Mouse (Mus musculus) neural tube, embryonic 12.5 days (tissue): Measurements from ENCODE around the gene Tnfrsf1a. TPM values are rescaled to one million over a fixed set of nuclear protein-coding genes. Genes with fewer than 3 reads are reported as not detected.

Source experiments
- ATAC-seq: fragments of 200-750 bp; cut with Nextera tagmentation; 2 replicates; pipeline ENCODE4 v1.8.0; 2017; ENCODE audit warnings: low read depth, mild to moderate bottlenecking, moderate TSS enrichment, moderate library complexity; ENCODE audit not compliant: low FRiP score
- H3K27ac ChIP-seq: fragments of 300-500 bp; sonication (generic); 2 replicates; pipeline ENCODE4 v1.5.1; 2016
- H3K27me3 ChIP-seq: fragments of 300-500 bp; sonication (generic); replicated peaks from 2 replicates; pipeline ENCODE4 v1.6.1; 2016; ENCODE audit warnings: mild to moderate bottlenecking
- H3K36me3 ChIP-seq: fragments of 300-500 bp; sonication (generic); 2 replicates; pipeline ENCODE4 v1.6.1; 2016; ENCODE audit warnings: mild to moderate bottlenecking
- H3K4me1 ChIP-seq: fragments of 300-500 bp; sonication (generic); 2 replicates; pipeline ENCODE4 v1.6.1; 2016
- H3K4me2 ChIP-seq: fragments of 300-500 bp; sonication (generic); replicated peaks from 2 replicates; pipeline ENCODE4 v1.6.1; 2016; ENCODE audit warnings: mild to moderate bottlenecking
- H3K4me3 ChIP-seq: fragments of 300-500 bp; sonication (generic); 2 replicates; pipeline ENCODE4 v1.5.1; 2016
- H3K9ac ChIP-seq: fragments of 300-500 bp; sonication (generic); 2 replicates; pipeline ENCODE4 v1.6.1; 2016; ENCODE audit warnings: mild to moderate bottlenecking
- H3K9me3 ChIP-seq: fragments of 300-500 bp; sonication (generic); 2 replicates; pipeline ENCODE4 v1.6.1; 2016; ENCODE audit warnings: mild to moderate bottlenecking
- WGBS: fragments of 180-500 bp; shearing (Covaris S2); methylation state at CpG from one replicate; pipeline ENCODE4 v1.1.7; 2016; 5-methylcytosine and 5-hydroxymethylcytosine counted together
- polyA plus RNA-seq: library from polyadenylated mRNA; unstranded; fragments of >200 nt; fragmentation: Nextera tagmentation; extraction: Ambion mirVana; gene quantifications from 2 replicates; pipeline ENCODE4 v1.2.1, GENCODE M21; 2016

Tnfrsf1a gene
- polyA plus RNA-seq, 1 experiment from 2014 or later = 22.7 TPM

- Histone ChIP-seq H3K27ac (no peak within 1 kb of the TSS), H3K4me3 (peak within 1 kb of the TSS; percentile 41), H3K36me3 (no peaks in the 10 kb centered on the region)
Measured at GRCm38 (mm10) chr6:125313546-125314230, 35.5 kb upstream of the Tnfrsf1a start, which contains the start of gene Ltbr. Ltbr (minus strand) TSS chr6:125313885.

DNA sequence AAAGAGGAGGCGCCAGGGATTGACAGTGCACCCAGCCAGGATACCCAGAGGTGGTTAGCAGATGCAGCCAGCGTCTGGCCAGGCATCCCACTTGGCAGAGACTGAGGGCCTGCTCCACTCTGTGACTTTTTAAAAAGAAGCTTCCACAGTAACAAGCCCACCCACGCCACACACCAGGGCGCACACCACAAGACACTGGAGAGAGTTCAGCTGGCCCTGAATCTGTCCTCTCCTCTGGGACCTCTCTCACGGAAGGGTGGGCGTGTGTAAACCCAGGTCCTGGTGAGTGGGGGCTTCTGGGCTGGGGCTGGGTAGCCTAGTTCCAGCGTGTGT, 35.0 kb upstream of the Tnfrsf1a start:
- no peaks in the 10 kb centered on the region for H3K36me3 ChIP-seq
- H3K27ac ChIP-seq = no peak overlapping the region
- peak overlapping the region; percentile 73 for H3K9ac ChIP-seq
- no peaks in the 10 kb centered on the region for H3K9me3 ChIP-seq
- ATAC-seq = peak; percentile 14
- peaks cover 6% of the 10 kb centered on the region; the same call in 1 of the 2 replicates for H3K27me3 ChIP-seq
- peaks cover 20% of the 10 kb centered on the region for H3K4me1 ChIP-seq
- H3K4me2 ChIP-seq = peak overlapping the region; percentile 75
- peak overlapping the region; percentile 41 for H3K4me3 ChIP-seq
- WGBS = 65% methylated on average over 7 of the region's 7 CpGs

More at GRCm38 (mm10) chr6:125313546-125314230, 35.5 kb upstream of the Tnfrsf1a start, which contains the start of gene Ltbr:
- Histone ChIP-seq H3K9ac (peak within 1 kb of the TSS; percentile 73), H3K4me1 (peaks cover 22% of the 10 kb centered on the region), H3K27me3 (peaks cover 3% of the 10 kb centered on the region; the same call in 1 of the 2 replicates), H3K9me3 (no peaks in the 10 kb centered on the region), H3K4me2 (peak within 1 kb of the TSS; percentile 75)
- WGBS = 3% methylated on average over 46 of the region's 46 CpGs
- ATAC-seq = peak; percentile 60

- no peak overlapping the region for H3K4me3 ChIP-seq
- no peak for ATAC-seq
- H3K9me3 ChIP-seq = no peaks in the 10 kb centered on the region
- H3K4me1 ChIP-seq = peaks cover 20% of the 10 kb centered on the region
- no peak overlapping the region for H3K9ac ChIP-seq
- peaks cover 10% of the 10 kb centered on the region for H3K27me3 ChIP-seq
- H3K36me3 ChIP-seq = no peaks in the 10 kb centered on the region
- no peak overlapping the region for H3K27ac ChIP-seq
- peak overlapping the region; percentile 75; the same call in 1 of the 2 replicates for H3K4me2 ChIP-seq
- 72% methylated on average over 6 of the region's 6 CpGs for WGBS
Measured at GRCm38 (mm10) chr6:125314746-125315145, 34.4 kb upstream of the Tnfrsf1a start.

DNA sequence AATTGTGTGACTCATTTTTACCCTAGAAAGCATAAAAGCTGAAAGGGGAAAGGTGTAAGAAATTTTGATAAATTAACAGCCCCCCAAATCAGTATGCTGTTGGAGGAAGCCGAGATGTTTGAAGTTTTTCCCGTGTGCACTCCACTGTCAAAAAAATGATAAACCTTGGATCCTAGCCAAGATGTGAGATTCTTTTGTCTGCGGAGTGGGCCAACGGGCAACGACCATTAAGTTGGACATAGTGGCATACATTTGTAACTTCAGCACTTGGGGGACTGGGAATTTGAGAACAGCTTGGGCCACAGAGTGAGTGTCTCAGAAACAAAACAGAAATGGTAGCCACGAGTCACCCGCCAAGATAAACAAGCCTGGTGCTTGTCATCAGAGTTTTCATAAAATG, 32.1 kb upstream of the Tnfrsf1a start:
- Histone ChIP-seq H3K36me3 (no peaks in the 10 kb centered on the region), H3K4me3 (no peak overlapping the region), H3K4me1 (peaks cover 27% of the 10 kb centered on the region), H3K27me3 (peaks cover 33% of the 10 kb centered on the region), H3K27ac (no peak overlapping the region), H3K9me3 (no peaks in the 10 kb centered on the region), H3K4me2 (no peak overlapping the region), H3K9ac (no peak overlapping the region)
- ATAC-seq = no peak
- 78% methylated on average over 7 of the region's 7 CpGs for WGBS

DNA sequence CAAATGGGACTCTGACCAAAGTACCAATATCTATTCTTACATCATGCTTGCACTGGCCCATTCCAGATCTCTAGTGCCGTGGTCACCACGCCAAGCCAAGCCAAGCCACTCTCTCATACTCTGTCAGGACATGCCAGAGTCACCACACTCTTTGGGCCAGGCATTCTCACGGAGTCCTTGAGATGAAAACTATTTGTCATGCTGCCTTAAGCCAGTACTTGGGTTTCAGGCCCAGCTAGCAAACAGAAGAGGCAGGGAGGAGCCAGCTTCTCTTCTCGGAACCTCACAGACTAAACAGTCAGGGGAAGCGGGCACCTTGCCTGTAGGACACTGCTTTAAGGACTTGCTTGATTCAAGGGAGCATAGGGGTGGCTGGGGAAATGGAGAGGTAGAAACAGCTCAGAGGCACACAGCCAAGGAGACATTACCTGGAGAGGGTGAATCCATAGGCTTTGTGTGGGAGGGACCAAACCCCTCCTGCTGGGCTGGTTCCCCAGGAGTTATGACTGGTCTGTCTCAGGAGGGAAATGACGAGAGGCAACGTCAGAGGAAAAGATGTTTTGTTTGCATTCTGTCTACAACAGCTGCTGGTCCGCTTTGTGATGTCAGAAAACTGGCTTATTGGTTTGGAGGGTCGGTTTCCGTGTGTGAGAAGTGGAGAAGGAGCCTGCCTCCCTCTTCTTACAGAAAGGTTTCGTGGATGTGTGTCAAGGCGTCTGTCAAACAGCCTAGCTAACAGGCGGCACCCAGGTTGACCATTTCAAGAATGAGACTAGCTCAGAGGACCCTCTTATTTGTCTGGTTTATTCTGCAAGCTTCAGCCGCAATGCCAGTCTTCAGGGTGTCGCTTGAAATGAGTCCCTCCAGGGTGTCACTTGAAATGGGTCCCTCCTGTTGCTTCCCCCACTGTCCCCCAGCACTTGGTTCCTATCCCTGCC, 29.9 kb upstream of the Tnfrsf1a start:
- 73% methylated on average over 15 of the region's 15 CpGs for WGBS
- no peak overlapping the region for H3K4me2 ChIP-seq
- no peak overlapping the region for H3K9ac ChIP-seq
- peaks cover 9% of the 10 kb centered on the region; the same call in 1 of the 2 replicates for H3K4me1 ChIP-seq
- H3K27me3 ChIP-seq = peaks cover 43% of the 10 kb centered on the region
- no peaks in the 10 kb centered on the region for H3K9me3 ChIP-seq
- H3K27ac ChIP-seq = no peak overlapping the region
- no peaks in the 10 kb centered on the region for H3K36me3 ChIP-seq
- H3K4me3 ChIP-seq = no peak overlapping the region
- no peak for ATAC-seq

DNA sequence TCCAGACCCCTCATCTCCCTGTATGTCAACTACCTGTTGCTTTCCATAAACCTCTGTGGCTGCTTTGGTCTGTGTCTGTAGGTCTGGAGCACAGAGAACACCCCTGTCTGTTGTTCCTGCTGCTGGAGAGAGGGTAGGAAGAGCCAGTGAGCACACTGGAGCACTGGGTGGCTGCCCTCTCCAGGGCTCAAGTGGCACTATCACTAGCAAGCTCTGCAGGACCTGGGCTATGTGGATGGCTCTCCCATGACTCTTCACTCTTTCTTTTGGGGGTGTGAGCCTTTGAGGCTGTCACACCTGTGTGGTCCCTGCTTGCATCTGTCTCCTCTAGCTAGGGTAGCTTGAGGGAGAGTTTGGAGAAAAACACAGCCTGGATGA, 29.3 kb upstream of the Tnfrsf1a start:
- Histone ChIP-seq H3K4me1 (0 out of 2 replicates have a peak, but pooled peaks cover 7% of the 10 kb centered on the region), H3K9ac (no peak overlapping the region), H3K36me3 (no peaks in the 10 kb centered on the region), H3K4me3 (no peak overlapping the region), H3K27ac (no peak overlapping the region), H3K9me3 (no peaks in the 10 kb centered on the region), H3K27me3 (peaks cover 46% of the 10 kb centered on the region), H3K4me2 (no peak overlapping the region)
- no peak for ATAC-seq

DNA sequence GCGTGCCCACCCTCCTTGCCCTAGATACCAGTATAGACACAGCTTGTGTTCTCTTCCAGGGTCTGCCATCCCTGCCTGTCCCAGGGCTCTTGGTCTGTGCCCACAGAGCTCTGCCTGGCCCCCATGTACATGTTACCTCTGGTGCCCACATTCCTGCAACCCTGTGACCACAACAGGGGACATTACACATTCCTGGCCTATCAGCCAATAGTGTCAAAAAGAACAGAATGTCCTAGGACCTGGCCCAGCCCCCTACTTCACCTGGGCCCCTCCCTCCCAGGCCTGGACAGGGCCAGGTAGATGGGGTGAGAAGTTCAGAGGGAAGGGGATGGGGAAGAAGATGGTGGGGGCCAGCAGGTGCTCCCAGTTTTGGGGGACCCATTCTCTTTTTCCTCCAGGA, 28.8 kb upstream of the Tnfrsf1a start, which contains the start of gene Scnn1a:
TSS of gene Scnn1a (plus strand) at position 337 of the 400 bp plus-strand sequence.
- Histone ChIP-seq H3K36me3 (no peaks in the 10 kb centered on the region), H3K9me3 (no peaks in the 10 kb centered on the region), H3K4me3 (no peak within 1 kb of the TSS), H3K27me3 (peaks cover 46% of the 10 kb centered on the region), H3K27ac (no peak within 1 kb of the TSS), H3K4me1 (0 out of 2 replicates have a peak, but pooled peaks cover 7% of the 10 kb centered on the region), H3K4me2 (0 out of 2 replicates have a peak within 1 kb of the TSS, but pooled peaks have one; percentile 22), H3K9ac (no peak within 1 kb of the TSS)
- no peak for ATAC-seq
- 89% methylated on average over 1 of the region's 1 CpGs for WGBS

GRCm38 (mm10) chr6:125321114-125321855, 27.9 kb upstream of the Tnfrsf1a start:
- Histone ChIP-seq H3K4me1 (0 out of 2 replicates have a peak, but pooled peaks cover 7% of the 10 kb centered on the region), H3K27ac (no peak overlapping the region), H3K9ac (no peak overlapping the region), H3K27me3 (peaks cover 46% of the 10 kb centered on the region), H3K9me3 (no peaks in the 10 kb centered on the region), H3K36me3 (no peaks in the 10 kb centered on the region), H3K4me2 (0 out of 2 replicates have a peak overlapping the region, but pooled peaks have one; percentile 22), H3K4me3 (no peak overlapping the region)
- no peak for ATAC-seq
- 9% methylated on average over 26 of the region's 26 CpGs for WGBS

GRCm38 (mm10) chr6:125322794-125323193, 26.4 kb upstream of the Tnfrsf1a start:
- ATAC-seq = no peak
- Histone ChIP-seq H3K4me3 (no peak overlapping the region), H3K4me2 (no peak overlapping the region), H3K9ac (no peak overlapping the region), H3K9me3 (no peaks in the 10 kb centered on the region), H3K27ac (no peak overlapping the region), H3K27me3 (peaks cover 46% of the 10 kb centered on the region), H3K4me1 (0 out of 2 replicates have a peak, but pooled peaks cover 7% of the 10 kb centered on the region), H3K36me3 (no peaks in the 10 kb centered on the region)
- 48% methylated on average over 13 of the region's 13 CpGs for WGBS

GRCm38 (mm10) chr6:125323547-125323946, 25.6 kb upstream of the Tnfrsf1a start:
- Histone ChIP-seq H3K9ac (no peak overlapping the region), H3K27me3 (peaks cover 46% of the 10 kb centered on the region), H3K27ac (no peak overlapping the region), H3K4me3 (no peak overlapping the region), H3K4me1 (0 out of 2 replicates have a peak, but pooled peaks cover 7% of the 10 kb centered on the region), H3K9me3 (no peaks in the 10 kb centered on the region), H3K4me2 (no peak overlapping the region), H3K36me3 (no peaks in the 10 kb centered on the region)
- no peak for ATAC-seq
- WGBS = 64% methylated on average over 6 of the region's 6 CpGs

GRCm38 (mm10) chr6:125325337-125325736, 23.8 kb upstream of the Tnfrsf1a start:
- H3K27me3 ChIP-seq = peaks cover 34% of the 10 kb centered on the region
- no peak overlapping the region for H3K9ac ChIP-seq
- H3K27ac ChIP-seq = no peak overlapping the region

More at GRCm38 (mm10) chr6:125325337-125325736, 23.8 kb upstream of the Tnfrsf1a start:
- ATAC-seq = no peak
- Histone ChIP-seq H3K36me3 (no peaks in the 10 kb centered on the region), H3K4me3 (no peak overlapping the region), H3K4me2 (no peak overlapping the region), H3K9me3 (no peaks in the 10 kb centered on the region), H3K4me1 (0 out of 2 replicates have a peak, but pooled peaks cover 7% of the 10 kb centered on the region)
- WGBS = 70% methylated on average over 6 of the region's 6 CpGs
